Mouse (Mus musculus) spleen, adult 2 months (tissue): ENCODE results near the gene Dnah14. TPM values are rescaled to one million over a fixed set of nuclear protein-coding genes. Genes with fewer than 3 reads are reported as not detected.
"Not testable (repeated sequence)": the region's sequence is repeated elsewhere in the genome, so short reads cannot be mapped to it uniquely, and the experiment has no call there.

Experiments
- DNase-seq, 2 experiments: peaks; one replicate each; pipeline versions ENCODE4 v3.0.0 to v3.0.0-alpha.2; 2012 to 2021; ENCODE audit warnings: low spot score in 2 of 2, low read depth in 1 of 2
- H3K27ac ChIP-seq: fragments of 200-500 bp; 2 replicates; pipeline ENCODE4 v1.5.1; 2012; ENCODE audit warnings: low read length, inconsistent platforms; ENCODE audit not compliant: insufficient read depth
- H3K27me3 ChIP-seq: fragments of 200-500 bp; 2 replicates; pipeline ENCODE4 v1.6.1; 2012; ENCODE audit warnings: mild to moderate bottlenecking, moderate library complexity, low read length, inconsistent platforms; ENCODE audit not compliant: control insufficient read depth, insufficient read depth
- H3K36me3 ChIP-seq: fragments of 200-500 bp; 2 replicates; pipeline ENCODE4 v1.6.1; 2012; ENCODE audit warnings: mild to moderate bottlenecking, low read length, inconsistent platforms; ENCODE audit not compliant: control insufficient read depth, insufficient read depth
- H3K4me1 ChIP-seq: fragments of 200-500 bp; 2 replicates; pipeline ENCODE4 v1.6.1; 2011; ENCODE audit warnings: inconsistent platforms; ENCODE audit not compliant: control insufficient read depth, insufficient read depth, insufficient read length
- H3K4me3 ChIP-seq: fragments of 200-500 bp; 2 replicates; pipeline ENCODE4 v1.5.1; 2011; ENCODE audit warnings: mild to moderate bottlenecking, inconsistent platforms; ENCODE audit not compliant: insufficient read depth, insufficient read length; ENCODE audit errors: extremely low read depth
- CTCF ChIP-seq: fragments of 200-500 bp; IDR thresholded peaks from 2 replicates; pipeline ENCODE4 v1.5.1; 2011; ENCODE audit warnings: mild to moderate bottlenecking, inconsistent platforms; ENCODE audit not compliant: insufficient read depth, insufficient read length, insufficient replicate concordance; ENCODE audit errors: extremely low read depth
- POLR2A ChIP-seq: fragments of 200-500 bp; IDR thresholded peaks from 2 replicates; pipeline ENCODE4 v1.6.1; 2011; ENCODE audit warnings: low read depth, low read length, inconsistent platforms
- WGBS: fragments of 180-500 bp; shearing (Covaris S2); methylation state at CpG from one replicate; pipeline ENCODE4 v1.1.7; 2018; 5-methylcytosine and 5-hydroxymethylcytosine counted together
- polyA plus RNA-seq: library from polyadenylated mRNA; depleted of rRNA; stranded (reverse); fragments of >200 nt; gene quantifications from 2 replicates; pipeline ENCODE4 v1.2.3, GENCODE M21; 2012

The Dnah14 gene
- polyA plus RNA-seq, 1 experiment = not detected

DNA sequence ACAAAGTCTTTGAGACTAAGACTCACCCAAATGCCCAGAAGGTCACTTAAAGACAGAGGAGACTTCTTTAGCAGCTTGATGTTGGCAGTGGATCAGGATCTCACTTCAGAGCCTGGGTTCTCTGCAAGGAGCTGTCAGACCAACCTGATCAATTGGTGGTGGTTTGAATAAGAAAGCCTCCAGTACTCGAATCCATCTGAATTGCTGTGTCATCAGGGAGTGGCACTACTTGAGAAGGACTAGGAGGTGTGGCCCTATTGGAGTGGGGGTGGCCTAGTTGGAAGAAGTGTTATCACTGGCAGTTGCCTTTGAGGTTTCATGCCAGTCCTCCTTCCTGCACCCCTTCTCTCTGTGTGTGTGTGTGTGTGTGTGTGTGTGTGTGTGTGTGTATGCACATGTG lies 200.2 kb downstream of the Dnah14 start:
- H3K4me1 ChIP-seq = no peaks in the 10 kb centered on the region
- no peak for DNase-seq
- WGBS = 60% methylated on average over 1 of the region's 1 CpGs
- TF ChIP-seq POLR2A = no peak
- no peak for TF ChIP-seq CTCF
- H3K36me3 ChIP-seq = no peaks in the 10 kb centered on the region
- no peaks in the 10 kb centered on the region for H3K27me3 ChIP-seq
- H3K4me3 ChIP-seq = no peak overlapping the region
- no peak overlapping the region for H3K27ac ChIP-seq

GRCm38 (mm10) chr1:181782600-181782999 lies 206.2 kb downstream of the Dnah14 start:
- 93% methylated on average over 11 of the region's 11 CpGs for WGBS
- DNase-seq, H3K27ac ChIP-seq, H3K27me3 ChIP-seq, H3K4me3 ChIP-seq, H3K36me3 ChIP-seq, H3K4me1 ChIP-seq: not testable (repeated sequence)

DNA sequence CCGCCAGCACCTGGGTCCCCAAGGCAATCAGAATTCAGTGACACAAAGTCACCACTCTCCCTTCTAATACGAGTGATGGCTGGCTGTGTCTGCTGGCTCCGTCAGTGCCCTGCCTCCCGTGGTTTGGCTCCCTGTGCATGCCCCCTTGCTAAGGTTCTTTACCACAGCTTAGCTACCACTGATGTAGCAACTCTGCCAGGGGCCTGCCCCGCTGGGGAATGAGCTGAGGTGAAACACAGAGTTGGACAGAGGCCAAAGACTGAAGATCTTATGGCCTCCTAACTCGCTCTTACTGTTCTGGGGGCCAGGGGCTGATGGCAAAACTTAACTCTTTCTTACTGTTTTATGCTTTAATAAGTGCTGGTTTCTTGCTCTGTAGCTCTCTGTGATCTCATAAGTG lies 213.6 kb downstream of the Dnah14 start:
- H3K27ac ChIP-seq = no peak overlapping the region
- no peaks in the 10 kb centered on the region for H3K4me1 ChIP-seq
- H3K27me3 ChIP-seq = no peaks in the 10 kb centered on the region
- H3K4me3 ChIP-seq = no peak overlapping the region
- DNase-seq = no peak
- WGBS = 36% methylated on average over 6 of the region's 6 CpGs
- no peaks in the 10 kb centered on the region for H3K36me3 ChIP-seq
- TF ChIP-seq CTCF (no peak), POLR2A (no peak)

DNA sequence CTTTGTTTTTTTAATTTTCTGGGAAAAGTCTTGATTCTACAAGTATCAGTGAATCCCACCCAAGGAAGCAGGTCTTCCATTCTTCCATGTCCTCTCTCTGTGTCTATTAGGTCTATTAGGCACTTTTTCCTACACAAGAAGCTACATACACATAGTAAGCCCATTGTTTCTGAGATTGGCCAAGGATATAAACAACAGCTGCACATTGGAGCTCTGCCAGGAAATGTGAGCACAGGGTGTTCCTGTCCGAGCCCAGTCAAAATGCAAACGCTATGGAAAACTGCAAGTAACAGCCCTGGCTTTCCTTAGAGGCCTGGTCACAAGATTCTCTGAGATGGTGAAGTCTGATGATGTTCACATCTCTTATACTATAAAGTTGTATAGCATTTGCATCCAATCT lies 217.2 kb downstream of the Dnah14 start:
- H3K4me3 ChIP-seq = no peak overlapping the region
- no peak for DNase-seq
- H3K4me1 ChIP-seq = no peaks in the 10 kb centered on the region
- H3K27me3 ChIP-seq = no peaks in the 10 kb centered on the region
- H3K27ac ChIP-seq = no peak overlapping the region
- 47% methylated on average over 2 of the region's 2 CpGs for WGBS
- no peaks in the 10 kb centered on the region for H3K36me3 ChIP-seq
- no peak for TF ChIP-seq CTCF
- no peak for TF ChIP-seq POLR2A

GRCm38 (mm10) chr1:181799911-181800310 lies 223.6 kb downstream of the Dnah14 start:
- DNase-seq = no peak
- Histone ChIP-seq H3K36me3 (no peaks in the 10 kb centered on the region), H3K27ac (no peak overlapping the region), H3K4me1 (no peaks in the 10 kb centered on the region), H3K4me3 (no peak overlapping the region), H3K27me3 (no peaks in the 10 kb centered on the region)
- 96% methylated on average over 3 of the region's 3 CpGs for WGBS
- TF ChIP-seq CTCF (no peak), POLR2A (no peak)

GRCm38 (mm10) chr1:181800667-181801066 lies 224.3 kb downstream of the Dnah14 start:
- no peak for DNase-seq
- H3K36me3 ChIP-seq = no peaks in the 10 kb centered on the region
- H3K27ac ChIP-seq = no peak overlapping the region
- no peaks in the 10 kb centered on the region for H3K27me3 ChIP-seq
- WGBS = 83% methylated on average over 4 of the region's 4 CpGs
- TF ChIP-seq CTCF (no peak), POLR2A (no peak)
- no peaks in the 10 kb centered on the region for H3K4me1 ChIP-seq
- no peak overlapping the region for H3K4me3 ChIP-seq

DNA sequence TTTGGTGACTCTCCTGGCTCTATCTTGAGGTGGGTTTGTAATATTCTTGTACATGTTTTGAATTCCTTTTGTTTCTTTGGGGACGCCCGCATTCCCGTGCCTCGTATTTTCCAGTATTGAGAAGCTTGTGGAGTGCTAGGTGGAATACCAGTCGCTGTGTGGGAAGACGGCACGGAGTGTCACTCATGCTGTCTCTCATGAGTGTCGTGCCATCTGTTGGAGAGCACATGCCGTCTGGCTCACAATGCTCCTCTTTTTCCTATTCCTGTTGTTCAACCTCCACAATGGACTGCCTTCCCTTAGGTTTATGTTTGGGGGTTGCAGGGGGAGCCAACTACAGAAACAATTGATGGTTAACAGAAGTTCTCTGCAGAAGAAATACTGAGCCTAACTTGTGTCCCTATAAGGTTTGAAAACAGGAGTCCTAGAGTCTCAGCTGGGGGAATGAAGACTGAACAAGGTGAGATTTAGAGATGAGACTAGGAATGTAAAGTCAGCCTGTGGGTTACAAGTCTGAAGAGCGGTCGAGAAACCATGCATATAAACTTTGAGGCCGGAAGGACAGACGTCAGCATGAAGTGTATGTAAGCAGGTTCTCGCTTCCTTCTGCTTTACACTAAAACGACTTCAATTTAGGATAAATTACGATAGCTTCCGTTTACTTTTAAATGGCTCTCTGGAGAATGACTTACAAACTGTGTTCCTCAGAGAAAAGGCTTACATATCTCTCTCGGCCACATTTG lies 235.3 kb downstream of the Dnah14 start:
- Histone ChIP-seq H3K36me3 (peaks cover 19% of the 10 kb centered on the region), H3K27ac (no peak overlapping the region), H3K4me1 (no peaks in the 10 kb centered on the region), H3K27me3 (no peaks in the 10 kb centered on the region), H3K4me3 (no peak overlapping the region)
- no peak for DNase-seq
- TF ChIP-seq POLR2A = no peak
- no peak for TF ChIP-seq CTCF
- 72% methylated on average over 18 of the region's 18 CpGs for WGBS
